Comparison of ENCODE assay signal across 24 mouse cellular contexts in genomic region chr17:63391506-63391905, GRCm38 (mm10).
DNase-seq lines count a peak whose midpoint lies in the region; ATAC-seq lines count a peak whose summit lies in the region.
"Had no signal": no experiment of that assay in that cellular context is flagged by ENCODE, and none has a peak within 500 bp of the region (broad histone marks: within the 10 kb centered on the region; RNA-seq: fewer than 3 reads in every experiment).

No protein-coding gene starts in this region.

- H3K9me3 ChIP-seq in kidney, embryonic 15.5 days (replicated peaks) = no peaks in the 10 kb centered on the region
- no peaks in the 10 kb centered on the region for H3K9me3 ChIP-seq in liver, embryonic 13.5 days (replicated peaks)
- H3K9me3 ChIP-seq: forebrain, embryonic 13.5 days; midbrain, embryonic 10.5 days had no signal

- H3K27ac ChIP-seq in kidney, embryonic 15.5 days = no peak overlapping the region
- no peak overlapping the region for H3K27ac ChIP-seq in liver, embryonic 13.5 days
- H3K27ac ChIP-seq: forebrain, embryonic 13.5 days; liver, embryonic 14.5 days; midbrain, embryonic 10.5 days; stomach, postnatal 0 days had no signal

- no peaks in the 10 kb centered on the region for H3K4me1 ChIP-seq in kidney, embryonic 15.5 days
- peaks cover 16% of the 10 kb centered on the region for H3K4me1 ChIP-seq in liver, embryonic 13.5 days (replicated peaks)
- H3K4me1 ChIP-seq: forebrain, embryonic 13.5 days; midbrain, embryonic 10.5 days had no signal

- ATAC-seq in kidney, embryonic 15.5 days (replicated peaks; ENCODE audit: low FRiP score) = no peak
- ATAC-seq in liver, embryonic 13.5 days (ENCODE audit: low read depth) = peak; percentile 63; the same call in 1 of the 2 replicates
- ATAC-seq: CD4-positive, CD25-positive, alpha-beta regulatory T cell, adult 4 months; forebrain, embryonic 13.5 days; hindbrain, embryonic 16.5 days; midbrain, embryonic 16.5 days had no signal

- H3K4me2 ChIP-seq in kidney, embryonic 15.5 days = no peak overlapping the region
- no peak overlapping the region for H3K4me2 ChIP-seq in liver, embryonic 13.5 days
- H3K4me2 ChIP-seq: forebrain, embryonic 13.5 days; lung, embryonic 14.5 days had no signal

- no peak overlapping the region for H3K4me3 ChIP-seq in kidney, embryonic 15.5 days (replicated peaks)
- no peak overlapping the region for H3K4me3 ChIP-seq in liver, embryonic 13.5 days (replicated peaks)
- H3K4me3 ChIP-seq: erythroblast, embryonic 14.5 days; forebrain, embryonic 13.5 days; midbrain, embryonic 10.5 days had no signal

- no peaks in the 10 kb centered on the region for H3K36me3 ChIP-seq in kidney, embryonic 15.5 days
- no peaks in the 10 kb centered on the region for H3K36me3 ChIP-seq in liver, embryonic 13.5 days
- H3K36me3 ChIP-seq: midbrain, embryonic 10.5 days had no signal

- WGBS in kidney, embryonic 15.5 days = 60% methylated on average over 4 of the region's 4 CpGs
- WGBS in liver, embryonic 13.5 days (ENCODE audit: insufficient replicate concordance) = 71% methylated on average over 4 of the region's 4 CpGs

- no peaks in the 10 kb centered on the region for H3K27me3 ChIP-seq in kidney, embryonic 15.5 days
- H3K27me3 ChIP-seq in liver, embryonic 13.5 days = no peaks in the 10 kb centered on the region
- H3K27me3 ChIP-seq: forebrain, embryonic 13.5 days had no signal

- H3K9ac ChIP-seq in kidney, embryonic 15.5 days = no peak overlapping the region
- no peak overlapping the region for H3K9ac ChIP-seq in liver, embryonic 13.5 days
- H3K9ac ChIP-seq: forebrain, embryonic 13.5 days; liver, embryonic 14.5 days; lung, embryonic 14.5 days had no signal

- DNase-seq in heart, adult 11 months = peak; percentile 64
- no peak for DNase-seq in heart, postnatal 4 days
- DNase-seq in kidney, adult 9 months = peak; percentile 71
- DNase-seq in adipocyte (ENCODE audit: low spot score) = peak; percentile 59
- no peak for DNase-seq in liver, embryonic 13.5 days
- no peak for DNase-seq in lung, postnatal 14 days
- no peak for DNase-seq in spleen, postnatal 36 days (ENCODE audit: low spot score in 2 of 2)
- DNase-seq: adrenal gland, adult 8-10 months; cerebellum, adult 2 months; cerebellum, postnatal 14 days; heart, postnatal 14 days; lung, embryonic 14.5 days; spleen, adult 18-20 months; thymus, adult 18-20 months; thymus, postnatal 25 days had no signal

Comparison
In these comparisons a context has a peak if more than half of its experiments do, and no peak if none do; other contexts are left out.
1. DNase-seq: peak in heart, adult 11 months (single experiment), kidney, adult 9 months (single experiment) and adipocyte (single experiment); none in heart, postnatal 4 days (single experiment), liver, embryonic 13.5 days (single experiment), lung, postnatal 14 days (single experiment) and spleen, postnatal 36 days (0 of 2).